Mouse (Mus musculus): ENCODE measurements at regions not wholly inside any gene's neighbourhood (a gene's known extent, or its start where the extent isn't known, plus 50 kb on each side); places are given as distances from the start of the nearest gene placed in this dataset.

- no peak overlapping the region for H3K27ac ChIP-seq (ENCODE audit: control insufficient read depth, low read depth, low read length)
- H3K36me3 ChIP-seq (ENCODE audit: control insufficient read depth in 1 of 2, insufficient read depth in 2 of 2, low read length in 2 of 2), result no peaks in the 10 kb centered on the region
- DNase-seq (ENCODE audit: low read depth, low spot score), result no peak
- H3K79me2 ChIP-seq (ENCODE audit: control insufficient read depth, insufficient read depth, low read length, poor library complexity), result no peaks in the 10 kb centered on the region
- TF ChIP-seq TAL1 (IDR thresholded peaks at IDR 0.05; ENCODE audit: low read length) (no peak), JUND (IDR thresholded peaks at IDR 0.05; ENCODE audit: low read depth, low read length) (no peak), ZMIZ1 (IDR thresholded peaks at IDR 0.05; ENCODE audit: low read depth, low read length) (no peak), POLR2A (IDR thresholded peaks at IDR 0.05; ENCODE audit: control insufficient read depth in 1 of 2, insufficient read depth in 1 of 2, low read depth in 1 of 2, low read length in 2 of 2, poor library complexity in 1 of 2) (no peak), UBTF (IDR thresholded peaks at IDR 0.05; ENCODE audit: borderline replicate concordance, insufficient read depth, low read depth, low read length) (no peak), HCFC1 (IDR thresholded peaks at IDR 0.05; ENCODE audit: low read depth, low read length) (no peak), USF1 (IDR thresholded peaks at IDR 0.05; ENCODE audit: low read depth, low read length) (no peak), MYB (IDR thresholded peaks at IDR 0.05; ENCODE audit: low read depth, low read length) (no peak), MEF2A (IDR thresholded peaks at IDR 0.05; ENCODE audit: extremely low read depth, insufficient replicate concordance, low read depth, low read length, poor library complexity, severe bottlenecking) (no peak), ELF1 (IDR thresholded peaks at IDR 0.05; ENCODE audit: low read depth, low read length) (no peak)
- H3K4me1 ChIP-seq (ENCODE audit: control insufficient read depth in 1 of 2, insufficient read depth in 2 of 2, low read length in 2 of 2), result no peaks in the 10 kb centered on the region; a peak in 1 of 4 replicates
- no peak overlapping the region for H3K4me3 ChIP-seq (ENCODE audit: control insufficient read depth in 1 of 2, insufficient read depth in 1 of 2, low read depth in 2 of 2, low read length in 2 of 2)
- H3K9me3 ChIP-seq (replicated peaks; ENCODE audit: insufficient read depth, low read length), result no peaks in the 10 kb centered on the region
- H3K27me3 ChIP-seq (ENCODE audit: control insufficient read depth in 1 of 2, insufficient read depth in 2 of 2, low read length in 2 of 2), result no peaks in the 10 kb centered on the region; a peak in 2 of 4 replicates
- no peak overlapping the region for H3K9ac ChIP-seq (ENCODE audit: control insufficient read depth, low read depth, low read length, poor library complexity, severe bottlenecking)
Observed at GRCm38 (mm10) chr5:75257067-75257466, 105.0 kb downstream of the Pdgfra start.

- DNase-seq (ENCODE audit: low read depth, low spot score), result no peak
- TF ChIP-seq MYB (IDR thresholded peaks at IDR 0.05; ENCODE audit: low read depth, low read length) (no peak), USF1 (IDR thresholded peaks at IDR 0.05; ENCODE audit: low read depth, low read length) (no peak), CHD2 (IDR thresholded peaks at IDR 0.05; ENCODE audit: low read length) (no peak), ELF1 (IDR thresholded peaks at IDR 0.05; ENCODE audit: low read depth, low read length) (no peak), KAT2A (conservative IDR thresholded peaks at IDR 0.05; ENCODE audit: low read depth, low read length) (no peak), POLR2AphosphoS2 (IDR thresholded peaks at IDR 0.05; ENCODE audit: low read length) (no peak), JUND (IDR thresholded peaks at IDR 0.05; ENCODE audit: low read depth, low read length) (no peak), BHLHE40 (IDR thresholded peaks at IDR 0.05; ENCODE audit: borderline replicate concordance, low read depth, low read length) (no peak), UBTF (IDR thresholded peaks at IDR 0.05; ENCODE audit: borderline replicate concordance, insufficient read depth, low read depth, low read length) (no peak), GABPA (IDR thresholded peaks at IDR 0.05; ENCODE audit: low read depth, low read length) (no peak), MXI1 (IDR thresholded peaks at IDR 0.05; ENCODE audit: low read depth, low read length) (no peak), SMC3 (IDR thresholded peaks at IDR 0.05; ENCODE audit: low read depth, low read length) (no peak), ZMIZ1 (IDR thresholded peaks at IDR 0.05; ENCODE audit: low read depth, low read length) (no peak), TBP (IDR thresholded peaks at IDR 0.05; ENCODE audit: low read depth, low read length) (no peak), E2F4 (IDR thresholded peaks at IDR 0.05; ENCODE audit: borderline replicate concordance, low read depth, low read length) (no peak), POLR2AphosphoS5 (IDR thresholded peaks at IDR 0.05; ENCODE audit: borderline replicate concordance, low read depth, low read length) (no peak)
- H3K27me3 ChIP-seq (ENCODE audit: control insufficient read depth in 1 of 2, insufficient read depth in 2 of 2, low read length in 2 of 2), result no peaks in the 10 kb centered on the region; a peak in 2 of 4 replicates
- no peaks in the 10 kb centered on the region for H3K9me3 ChIP-seq (replicated peaks; ENCODE audit: insufficient read depth, low read length)
- no peaks in the 10 kb centered on the region for H3K36me3 ChIP-seq (ENCODE audit: control insufficient read depth in 1 of 2, insufficient read depth in 2 of 2, low read length in 2 of 2)
- no peaks in the 10 kb centered on the region for H3K79me2 ChIP-seq (ENCODE audit: control insufficient read depth, insufficient read depth, low read length, poor library complexity)
- H3K4me1 ChIP-seq (ENCODE audit: control insufficient read depth in 1 of 2, insufficient read depth in 2 of 2, low read length in 2 of 2), result no peaks in the 10 kb centered on the region
- H3K4me3 ChIP-seq (ENCODE audit: control insufficient read depth in 1 of 2, insufficient read depth in 1 of 2, low read depth in 2 of 2, low read length in 2 of 2), result no peak overlapping the region
- H3K27ac ChIP-seq (ENCODE audit: control insufficient read depth, low read depth, low read length), result no peak overlapping the region
- H3K9ac ChIP-seq (ENCODE audit: control insufficient read depth, low read depth, low read length, poor library complexity, severe bottlenecking), result no peak overlapping the region
Observed at GRCm38 (mm10) chr5:75260247-75260646, 108.2 kb downstream of the Pdgfra start.

Data from MEL (cell line).